Mouse (Mus musculus) stomach, embryonic 16.5 days (tissue): ENCODE data around the gene Mtmr6. TPM values are rescaled to one million over a fixed set of nuclear protein-coding genes. Genes with fewer than 3 reads are reported as not detected.

ENCODE experiments used
- ATAC-seq: fragments of 200-750 bp; cut with Nextera tagmentation; 2 replicates; pipeline ENCODE4 v1.8.0; 2017; ENCODE audit warnings: moderate number of reproducible peaks, moderate TSS enrichment; ENCODE audit not compliant: insufficient read depth, low FRiP score
- H3K27ac ChIP-seq: fragments of 300-500 bp; sonication (generic); 2 replicates; pipeline ENCODE4 v1.5.1; 2014; ENCODE audit warnings: low read length
- H3K27me3 ChIP-seq: fragments of 300-500 bp; sonication (generic); 2 replicates; pipeline ENCODE4 v1.6.1; 2014; ENCODE audit warnings: low read length, control low read depth, mixed read lengths; ENCODE audit not compliant: control insufficient read depth, insufficient read depth
- H3K36me3 ChIP-seq: fragments of 300-500 bp; sonication (generic); 2 replicates; pipeline ENCODE4 v1.6.1; 2014; ENCODE audit warnings: low read length; ENCODE audit not compliant: control insufficient read depth, insufficient read depth
- H3K4me1 ChIP-seq: fragments of 300-500 bp; sonication (generic); 2 replicates; pipeline ENCODE4 v1.6.1; 2014; ENCODE audit warnings: low read length, control low read depth, mixed read lengths; ENCODE audit not compliant: control insufficient read depth, insufficient read depth
- H3K4me2 ChIP-seq: fragments of 300-500 bp; sonication (generic); 2 replicates; pipeline ENCODE4 v1.6.1; 2014; ENCODE audit warnings: low read depth, low read length, mixed read lengths
- H3K4me3 ChIP-seq: fragments of 300-500 bp; sonication (generic); replicated peaks from 2 replicates; pipeline ENCODE4 v1.5.1; 2014; ENCODE audit warnings: mild to moderate bottlenecking, low read length
- H3K9ac ChIP-seq: fragments of 300-500 bp; sonication (generic); 2 replicates; pipeline ENCODE4 v1.6.1; 2014; ENCODE audit warnings: low read length
- H3K9me3 ChIP-seq: fragments of 300-500 bp; sonication (generic); replicated peaks from 2 replicates; pipeline ENCODE4 v1.6.1; 2016; ENCODE audit warnings: low read length, control low read depth; ENCODE audit not compliant: control insufficient read depth
- WGBS: fragments of 180-500 bp; shearing (Covaris S2); extraction: QIAGEN DNeasy Blood & Tissue Kit; methylation state at CpG from one replicate; pipeline ENCODE4 v1.1.7; 2014; 5-methylcytosine and 5-hydroxymethylcytosine counted together
- polyA plus RNA-seq: library from polyadenylated mRNA; unstranded; fragments of >200 nt; fragmentation: Nextera tagmentation; extraction: Ambion mirVana; gene quantifications from 2 replicates; pipeline ENCODE4 v1.2.1, GENCODE M21; 2015

The Mtmr6 gene
- polyA plus RNA-seq, result 40.9 and 46.5 TPM in 2 replicates

DNA sequence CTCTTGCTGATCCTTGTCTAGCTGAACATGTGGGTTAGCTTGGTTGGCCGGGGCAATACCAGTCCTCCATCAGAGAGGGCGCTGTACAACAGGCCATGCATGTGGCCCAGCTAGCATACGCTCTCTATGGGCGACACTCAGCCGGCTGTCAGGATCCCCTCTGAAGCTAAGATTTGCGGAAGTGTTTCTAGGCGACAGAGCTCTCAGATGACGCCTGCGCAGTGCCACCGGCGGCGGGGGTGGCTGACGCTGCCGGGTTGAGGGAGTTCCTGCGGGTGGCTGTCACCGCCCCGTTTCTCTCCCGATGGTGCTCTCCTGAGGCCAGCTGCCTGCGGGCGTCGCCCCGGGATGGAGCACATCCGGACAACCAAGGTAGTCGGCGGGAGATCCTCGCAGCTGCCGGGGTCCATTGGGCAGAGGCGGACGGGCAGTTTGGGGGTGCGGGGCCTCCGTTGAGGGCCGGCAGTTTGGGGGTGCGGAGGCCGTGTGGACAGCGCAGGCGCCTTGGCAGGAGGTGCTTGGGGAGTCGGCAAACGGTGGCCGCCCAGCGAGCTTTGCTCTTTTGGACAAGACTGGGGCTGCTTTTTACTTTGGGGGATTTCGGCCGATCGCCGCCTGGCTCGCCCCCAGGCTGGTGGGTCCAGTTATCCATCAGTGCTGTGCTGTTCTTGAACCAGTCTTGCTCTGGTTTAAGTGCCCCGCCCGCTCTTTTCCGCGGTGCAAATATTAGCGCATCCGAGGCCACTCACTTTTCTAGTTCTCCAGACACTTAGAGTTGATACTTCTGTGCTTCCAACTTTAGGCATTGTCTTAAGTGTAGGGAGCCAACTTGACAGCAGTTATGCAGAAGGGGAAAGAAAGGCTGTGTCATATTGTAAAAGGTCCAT, at the start of gene Mtmr6:
TSS of gene Mtmr6 (plus strand) at position 239 of the 887 bp plus-strand sequence.
- peak within 1 kb of the TSS; percentile 92 for H3K4me3 ChIP-seq
- peaks cover 17% of the 10 kb centered on the region for H3K4me1 ChIP-seq
- H3K36me3 ChIP-seq, result no peaks in the 10 kb centered on the region
- WGBS, result 0% methylated on average over 51 of the region's 51 CpGs
- peak; percentile 99 for ATAC-seq
- peak within 1 kb of the TSS; percentile 82 for H3K27ac ChIP-seq
- peak within 1 kb of the TSS; percentile 87 for H3K9ac ChIP-seq
- no peaks in the 10 kb centered on the region for H3K27me3 ChIP-seq
- peak within 1 kb of the TSS; percentile 63 for H3K4me2 ChIP-seq
- no peaks in the 10 kb centered on the region for H3K9me3 ChIP-seq

DNA sequence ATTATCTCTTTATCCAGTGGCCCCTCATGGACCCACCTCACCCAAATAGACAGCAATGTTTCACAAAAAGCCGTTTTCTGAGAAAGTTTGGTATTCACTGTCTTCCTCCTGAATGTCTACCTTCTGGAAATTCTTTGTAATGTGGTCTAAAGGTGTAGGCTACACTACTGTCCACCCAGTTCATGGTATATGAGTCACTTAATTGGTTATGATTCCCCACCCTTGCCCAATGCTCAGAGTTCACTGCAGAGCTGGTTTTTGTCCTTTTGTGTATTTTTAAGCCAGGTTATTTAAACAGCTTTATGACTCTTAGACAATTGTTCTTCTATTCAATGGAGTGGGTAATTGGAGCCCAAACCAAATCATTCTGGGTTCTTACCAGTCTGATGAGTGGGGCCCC, 48.9 kb upstream of the Mtmr6 start:
- Histone ChIP-seq H3K4me1 (peaks cover 6% of the 10 kb centered on the region; the same call in 1 of the 2 replicates), H3K27me3 (no peaks in the 10 kb centered on the region), H3K9me3 (no peaks in the 10 kb centered on the region), H3K4me3 (no peak overlapping the region), H3K36me3 (no peaks in the 10 kb centered on the region), H3K4me2 (no peak overlapping the region), H3K9ac (no peak overlapping the region), H3K27ac (peak overlapping the region; percentile 60)
- peak; percentile 78 for ATAC-seq
- 78% methylated on average over 1 of the region's 1 CpGs for WGBS

DNA sequence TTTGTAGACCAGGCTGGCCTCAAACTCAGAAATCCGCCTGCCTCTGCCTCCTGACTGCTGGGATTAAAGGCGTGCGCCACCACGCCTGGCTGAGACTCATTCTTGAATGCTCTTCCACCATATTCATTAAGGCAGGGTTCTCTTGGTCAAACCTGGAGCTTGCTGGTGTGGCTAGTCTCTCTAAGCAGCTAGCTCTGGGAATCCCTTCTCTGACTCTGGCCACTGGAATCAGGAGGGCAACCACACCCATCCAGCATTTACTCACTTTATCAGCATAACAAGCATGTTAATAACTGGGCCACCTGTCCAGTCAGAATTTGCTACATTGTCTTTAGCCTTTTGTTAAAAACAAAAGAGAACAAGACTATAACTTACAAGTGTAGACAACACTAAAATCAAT, 47.4 kb upstream of the Mtmr6 start:
- H3K4me3 ChIP-seq, result no peak overlapping the region
- no peak for ATAC-seq
- H3K27ac ChIP-seq, result no peak overlapping the region
- no peaks in the 10 kb centered on the region for H3K36me3 ChIP-seq
- H3K9me3 ChIP-seq, result no peaks in the 10 kb centered on the region
- H3K27me3 ChIP-seq, result no peaks in the 10 kb centered on the region
- WGBS, result 93% methylated on average over 4 of the region's 4 CpGs
- H3K4me2 ChIP-seq, result no peak overlapping the region
- no peak overlapping the region for H3K9ac ChIP-seq
- no peaks in the 10 kb centered on the region for H3K4me1 ChIP-seq

DNA sequence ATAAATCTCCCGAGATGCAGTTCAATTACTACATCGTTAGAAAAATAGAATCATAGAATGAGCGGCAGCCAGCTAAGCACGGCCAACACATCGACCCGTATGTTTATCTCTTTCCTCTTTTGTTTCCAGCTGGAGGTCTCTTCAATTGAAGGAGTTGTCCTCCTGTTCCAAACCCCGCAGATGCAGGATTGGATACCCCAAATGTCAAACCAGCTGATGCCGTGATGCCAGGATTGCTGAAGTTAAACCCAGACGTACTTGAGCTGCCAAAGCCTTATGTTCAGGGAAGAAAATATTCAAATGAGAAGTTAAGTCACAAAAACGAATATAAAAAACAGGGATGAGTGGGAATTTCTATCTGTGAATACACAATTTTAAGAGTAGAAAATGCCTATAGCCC, 45.1 kb upstream of the Mtmr6 start:
- Histone ChIP-seq H3K27ac (no peak overlapping the region), H3K4me2 (no peak overlapping the region), H3K4me3 (no peak overlapping the region), H3K36me3 (0 out of 2 replicates have a peak, but pooled peaks cover 3% of the 10 kb centered on the region), H3K9me3 (no peaks in the 10 kb centered on the region), H3K4me1 (no peaks in the 10 kb centered on the region), H3K9ac (no peak overlapping the region), H3K27me3 (no peaks in the 10 kb centered on the region)
- ATAC-seq, result no peak
- 88% methylated on average over 10 of the region's 10 CpGs for WGBS

DNA sequence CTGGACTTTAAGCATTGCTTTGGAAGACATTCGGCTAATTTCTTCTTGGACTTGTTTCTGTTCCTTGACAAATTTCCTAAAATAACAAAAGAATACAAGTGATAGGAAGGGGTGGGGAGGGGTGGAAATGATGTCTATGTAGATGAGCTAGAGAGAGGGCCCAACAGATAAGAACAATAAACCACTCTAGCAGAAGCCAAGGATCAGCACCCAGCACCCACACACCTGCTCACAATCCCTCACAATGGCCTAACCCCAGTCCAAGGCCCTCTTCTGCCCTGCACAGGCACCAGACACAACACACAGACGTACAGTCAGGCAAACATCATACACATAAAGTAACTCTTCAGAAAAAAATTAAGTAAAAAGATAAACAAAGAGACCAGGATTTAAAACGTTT, 26.5 kb upstream of the Mtmr6 start:
- no peaks in the 10 kb centered on the region for H3K27me3 ChIP-seq
- H3K27ac ChIP-seq, result no peak overlapping the region
- H3K9ac ChIP-seq, result no peak overlapping the region
- H3K36me3 ChIP-seq, result 0 out of 2 replicates have a peak, but pooled peaks cover 8% of the 10 kb centered on the region
- ATAC-seq, result no peak
- H3K4me1 ChIP-seq, result no peaks in the 10 kb centered on the region
- no peak overlapping the region for H3K4me3 ChIP-seq
- H3K9me3 ChIP-seq, result no peaks in the 10 kb centered on the region
- H3K4me2 ChIP-seq, result no peak overlapping the region
- 80% methylated on average over 3 of the region's 3 CpGs for WGBS

DNA sequence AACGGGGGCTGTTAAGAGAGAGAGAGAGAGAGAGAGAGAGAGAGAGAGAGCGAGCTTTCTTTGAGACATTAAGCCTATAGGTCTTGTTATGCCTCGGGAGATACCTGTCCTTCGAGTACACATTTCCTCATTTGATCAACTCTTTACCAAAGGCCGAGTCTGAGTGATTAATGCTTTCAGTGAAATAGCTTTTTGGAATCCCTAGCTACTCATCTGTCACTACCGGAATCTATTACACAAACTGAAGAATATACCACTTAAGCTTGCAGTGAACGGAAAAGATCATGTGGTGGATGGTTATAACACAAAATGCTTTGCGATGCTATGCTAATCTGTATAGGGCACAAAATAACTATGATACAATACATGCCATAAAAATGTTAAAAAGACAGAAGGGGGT, 14.7 kb upstream of the Mtmr6 start:
- ATAC-seq, result no peak
- Histone ChIP-seq H3K4me2 (peak overlapping the region; percentile 73), H3K9me3 (no peaks in the 10 kb centered on the region), H3K4me3 (peak overlapping the region; percentile 94), H3K9ac (peak overlapping the region; percentile 96), H3K4me1 (peaks cover 14% of the 10 kb centered on the region), H3K27me3 (no peaks in the 10 kb centered on the region), H3K27ac (no peak overlapping the region), H3K36me3 (no peaks in the 10 kb centered on the region)
- WGBS, result 6% methylated on average over 8 of the region's 8 CpGs

DNA sequence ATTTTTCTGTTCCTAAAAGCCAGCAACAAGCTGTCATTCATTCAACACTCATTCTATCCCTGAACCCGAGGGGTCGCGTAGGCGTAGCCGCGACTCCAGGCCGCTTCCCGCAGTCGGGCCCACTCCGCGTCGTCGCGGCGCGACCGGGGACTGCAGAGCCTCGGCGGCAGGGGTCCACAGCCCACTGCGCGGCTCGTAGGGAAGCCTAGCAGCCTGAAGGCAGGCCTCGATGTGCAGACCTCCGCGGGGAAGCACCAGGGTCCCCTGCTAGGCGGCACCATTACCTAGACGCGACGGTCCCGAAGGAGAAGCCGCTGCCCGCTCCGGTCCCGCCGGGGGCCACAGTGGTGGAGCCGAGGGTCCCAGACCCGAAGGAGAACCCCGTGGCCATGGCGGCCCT, 14.1 kb upstream of the Mtmr6 start:
- H3K27ac ChIP-seq, result peak overlapping the region; percentile 82
- H3K4me2 ChIP-seq, result peak overlapping the region; percentile 73
- H3K27me3 ChIP-seq, result no peaks in the 10 kb centered on the region
- peak; percentile 57 for ATAC-seq
- H3K4me3 ChIP-seq, result peak overlapping the region; percentile 94
- WGBS, result under 1% methylated on average over 39 of the region's 39 CpGs
- H3K9ac ChIP-seq, result peak overlapping the region; percentile 96
- peaks cover 14% of the 10 kb centered on the region for H3K4me1 ChIP-seq
- H3K36me3 ChIP-seq, result no peaks in the 10 kb centered on the region
- no peaks in the 10 kb centered on the region for H3K9me3 ChIP-seq

DNA sequence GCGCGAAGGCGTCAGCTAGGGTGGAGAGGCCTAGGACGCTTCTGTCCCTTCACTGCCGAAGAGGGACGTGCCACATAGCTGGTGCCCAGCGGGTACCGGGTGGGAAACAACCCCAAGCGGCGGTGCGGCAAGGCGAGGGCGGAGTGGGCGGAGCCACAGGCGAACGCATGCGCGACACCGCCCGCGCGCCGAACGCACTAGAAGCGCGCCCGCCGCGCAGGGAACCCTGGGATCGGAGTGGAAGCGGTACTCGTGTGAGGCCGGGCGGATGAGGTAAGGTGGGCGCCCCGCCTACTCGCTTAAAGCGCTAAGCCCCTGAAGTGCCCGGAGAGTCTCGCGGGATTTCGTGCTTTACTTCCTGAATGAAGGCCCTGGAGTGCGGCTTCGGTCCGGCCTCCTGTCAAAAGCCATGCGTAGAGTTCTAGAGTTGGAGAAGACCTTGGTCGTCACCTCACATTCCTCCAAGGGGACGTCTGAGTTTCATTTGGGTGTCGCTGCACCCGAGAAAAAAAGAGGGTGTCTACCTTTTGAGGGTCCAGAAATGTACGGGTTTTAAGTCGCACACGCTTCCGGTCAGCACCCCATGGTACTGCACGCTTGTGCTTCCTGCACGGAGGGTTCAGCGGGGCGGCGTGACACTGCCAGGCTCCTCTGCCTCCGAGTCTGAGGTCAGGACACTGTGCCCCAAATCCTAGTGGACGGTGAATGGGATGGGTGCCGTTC, 13.6 kb upstream of the Mtmr6 start, which contains the start of the genes Nupl1 and Gm49336:
TSS of gene Nupl1 (minus strand) at position 151 of the 723 bp plus-strand sequence.
TSS of gene Gm49336 (minus strand) at position 227 of the 723 bp plus-strand sequence.
- Histone ChIP-seq H3K9me3 (no peaks in the 10 kb centered on the region), H3K27me3 (no peaks in the 10 kb centered on the region), H3K4me1 (peaks cover 14% of the 10 kb centered on the region), H3K27ac (peak within 1 kb of the TSS; percentile 94), H3K4me3 (peak within 1 kb of the TSS; percentile 94), H3K9ac (peak within 1 kb of the TSS; percentile 96), H3K36me3 (no peaks in the 10 kb centered on the region), H3K4me2 (peak within 1 kb of the TSS; percentile 77)
- WGBS, result under 1% methylated on average over 62 of the region's 62 CpGs
- peak; percentile 99 for ATAC-seq
